Mouse (Mus musculus) CH12.LX (cell line): ENCODE data around the gene Lhb.
"Not testable (repeated sequence)": the region's sequence is repeated elsewhere in the genome, so short reads cannot be mapped to it uniquely, and the experiment has no call there.

Experiments
- CHD2 ChIP-seq: IDR thresholded peaks from 2 replicates; pipeline ENCODE4 v1.6.1; 2011; ENCODE audit warnings: low read length, improper control_type of control experiment
- EP300 ChIP-seq: IDR thresholded peaks from 2 replicates; pipeline ENCODE4 v1.6.1; 2011; ENCODE audit warnings: low read length, improper control_type of control experiment
- KAT2A ChIP-seq: IDR thresholded peaks from 2 replicates; pipeline ENCODE4 v1.6.1; 2012; ENCODE audit warnings: low read length, improper control_type of control experiment, inconsistent platforms; ENCODE audit not compliant: insufficient replicate concordance
- TBP ChIP-seq: conservative IDR thresholded peaks from 2 replicates; pipeline ENCODE4 v1.6.1; 2011; ENCODE audit warnings: low read depth, low read length, improper control_type of control experiment

DNA sequence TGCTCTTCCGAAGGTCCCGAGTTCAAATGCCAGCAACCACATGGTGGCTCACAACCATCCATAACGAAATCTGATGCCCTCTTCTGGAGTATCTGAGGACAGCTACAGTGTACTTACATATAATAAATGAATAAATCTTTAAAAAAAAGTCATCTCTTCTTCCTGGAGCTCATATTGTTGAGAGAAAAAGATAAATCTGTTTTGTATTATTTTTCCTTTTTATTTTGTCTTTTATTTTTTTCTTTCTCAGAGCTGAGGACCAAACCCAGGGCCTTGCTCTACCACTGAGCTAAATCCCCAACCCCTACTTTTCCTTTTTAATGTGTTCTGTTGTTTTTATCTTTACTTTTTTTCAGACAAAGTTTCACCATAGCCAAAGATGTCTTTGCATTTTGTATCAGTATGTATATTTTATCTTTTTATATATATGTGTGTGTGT lies 24.3 kb upstream of the Lhb start:
- not testable (repeated sequence) for TF ChIP-seq EP300, TBP, KAT2A, CHD2
